Mouse (Mus musculus): ENCODE data around the gene Cfap126.

GRCm38 (mm10) chr1:171097136-171097535 is 16.6 kb upstream of the Cfap126 start:
- TF ChIP-seq CTCF (IDR thresholded peaks at IDR 0.05) (no peak), POLR2A (IDR thresholded peaks at IDR 0.05; ENCODE audit: insufficient read depth, low read depth, low read length) (no peak)
